Mouse (Mus musculus): ENCODE measurements around the gene Capza1. TPM values are rescaled to one million over a fixed set of nuclear protein-coding genes. Genes with fewer than 3 reads are reported as not detected.
"Not testable (repeated sequence)": the region's sequence is repeated elsewhere in the genome, so short reads cannot be mapped to it uniquely, and the experiment has no call there.

Capza1 gene
- polyA plus RNA-seq (2016; fragmentation: Nextera tagmentation; extraction: Ambion mirVana): 188 and 200 TPM in 2 replicates

GRCm38 (mm10) chr3:104863786-104864650 lies at the start of gene Capza1, which contains the start of gene St7l:
Gene Capza1 (minus strand): TSS chr3:104864505.
Gene St7l (plus strand): TSS chr3:104864005.
- under 1% methylated on average over 43 of the region's 43 CpGs for WGBS

GRCm38 (mm10) chr3:104909195-104909594 lies 44.9 kb upstream of the Capza1 start:
- WGBS: 94% methylated on average over 6 of the region's 6 CpGs
- H3K9me3 ChIP-seq (replicated peaks): no peaks in the 10 kb centered on the region
- no peaks in the 10 kb centered on the region for H3K27me3 ChIP-seq (ENCODE audit: low read depth, poor library complexity, severe bottlenecking)
- no peak for DNase-seq (ENCODE audit: low spot score)
- H3K27ac ChIP-seq: no peak overlapping the region
- no peak overlapping the region for H3K4me3 ChIP-seq
- no peaks in the 10 kb centered on the region for H3K4me1 ChIP-seq
- H3K36me3 ChIP-seq: peaks cover 37% of the 10 kb centered on the region

More at GRCm38 (mm10) chr3:104863786-104864650, at the start of gene Capza1, which contains the start of gene St7l:
- DNase-seq (ENCODE audit: low spot score): peak; percentile 92
- Histone ChIP-seq H3K4me1 (peaks cover 31% of the 10 kb centered on the region), H3K36me3 (peaks cover 26% of the 10 kb centered on the region), H3K4me3 (peak within 1 kb of the TSS; percentile 98), H3K9me3 (replicated peaks) (no peaks in the 10 kb centered on the region), H3K27me3 (ENCODE audit: low read depth, poor library complexity, severe bottlenecking) (no peaks in the 10 kb centered on the region), H3K27ac (peak within 1 kb of the TSS; percentile 97)

GRCm38 (mm10) chr3:104906007-104906406 lies 41.7 kb upstream of the Capza1 start:
- Histone ChIP-seq H3K27ac (no peak overlapping the region), H3K36me3 (peaks cover 40% of the 10 kb centered on the region), H3K4me1 (no peaks in the 10 kb centered on the region), H3K9me3 (replicated peaks) (no peaks in the 10 kb centered on the region), H3K4me3 (no peak overlapping the region), H3K27me3 (ENCODE audit: low read depth, poor library complexity, severe bottlenecking) (no peaks in the 10 kb centered on the region)
- WGBS: 91% methylated on average over 3 of the region's 3 CpGs
- DNase-seq (ENCODE audit: low spot score): no peak

- Histone ChIP-seq H3K4me3 (no peak overlapping the region), H3K4me1 (no peaks in the 10 kb centered on the region), H3K27ac (no peak overlapping the region), H3K27me3 (ENCODE audit: low read depth, poor library complexity, severe bottlenecking) (no peaks in the 10 kb centered on the region), H3K9me3 (replicated peaks) (no peaks in the 10 kb centered on the region), H3K36me3 (peaks cover 40% of the 10 kb centered on the region)
- 94% methylated on average over 4 of the region's 4 CpGs for WGBS
- no peak for DNase-seq (ENCODE audit: low spot score)
These were observed 41.1 kb upstream of the Capza1 start for GRCm38 (mm10) chr3:104905389-104905788.

GRCm38 (mm10) chr3:104901154-104901553 lies 36.8 kb upstream of the Capza1 start:
- H3K9me3 ChIP-seq (replicated peaks): no peaks in the 10 kb centered on the region
- H3K27ac ChIP-seq: no peak overlapping the region
- H3K27me3 ChIP-seq (ENCODE audit: low read depth, poor library complexity, severe bottlenecking): no peaks in the 10 kb centered on the region
- DNase-seq (ENCODE audit: low spot score): no peak
- no peaks in the 10 kb centered on the region for H3K4me1 ChIP-seq
- no peak overlapping the region for H3K4me3 ChIP-seq
- WGBS: 93% methylated on average over 4 of the region's 4 CpGs
- H3K36me3 ChIP-seq: peaks cover 59% of the 10 kb centered on the region

GRCm38 (mm10) chr3:104896141-104896540 lies 31.8 kb upstream of the Capza1 start:
- WGBS: 91% methylated on average over 3 of the region's 3 CpGs

GRCm38 (mm10) chr3:104888585-104888984 lies 24.3 kb upstream of the Capza1 start:
- Histone ChIP-seq H3K9me3 (replicated peaks) (no peaks in the 10 kb centered on the region), H3K27ac (no peak overlapping the region), H3K27me3 (ENCODE audit: low read depth, poor library complexity, severe bottlenecking) (no peaks in the 10 kb centered on the region), H3K4me3 (no peak overlapping the region), H3K36me3 (peaks cover 71% of the 10 kb centered on the region), H3K4me1 (no peaks in the 10 kb centered on the region)
- 85% methylated on average over 3 of the region's 3 CpGs for WGBS
- DNase-seq (ENCODE audit: low spot score): no peak

More at GRCm38 (mm10) chr3:104896141-104896540, 31.8 kb upstream of the Capza1 start:
- H3K27me3 ChIP-seq (ENCODE audit: low read depth, poor library complexity, severe bottlenecking): no peaks in the 10 kb centered on the region
- H3K27ac ChIP-seq: no peak overlapping the region
- H3K4me1 ChIP-seq: no peaks in the 10 kb centered on the region
- H3K9me3 ChIP-seq (replicated peaks): no peaks in the 10 kb centered on the region
- DNase-seq (ENCODE audit: low spot score): no peak
- H3K4me3 ChIP-seq: no peak overlapping the region
- peaks cover 75% of the 10 kb centered on the region for H3K36me3 ChIP-seq

GRCm38 (mm10) chr3:104869611-104870010 lies 5.3 kb upstream of the Capza1 start:
- Histone ChIP-seq H3K27ac (no peak overlapping the region), H3K36me3 (peaks cover 58% of the 10 kb centered on the region), H3K27me3 (ENCODE audit: low read depth, poor library complexity, severe bottlenecking) (no peaks in the 10 kb centered on the region), H3K4me1 (peaks cover 11% of the 10 kb centered on the region), H3K4me3 (no peak overlapping the region), H3K9me3 (replicated peaks) (no peaks in the 10 kb centered on the region)
- no peak for DNase-seq (ENCODE audit: low spot score)

GRCm38 (mm10) chr3:104866674-104867073 lies 2.4 kb upstream of the Capza1 start:
- DNase-seq (ENCODE audit: low spot score); H3K4me3 ChIP-seq; H3K27me3 ChIP-seq (ENCODE audit: low read depth, poor library complexity, severe bottlenecking); H3K9me3 ChIP-seq (replicated peaks); H3K27ac ChIP-seq: not testable (repeated sequence)
- Histone ChIP-seq H3K4me1 (peaks cover 27% of the 10 kb centered on the region), H3K36me3 (peaks cover 34% of the 10 kb centered on the region)

- Histone ChIP-seq H3K27me3 (ENCODE audit: low read depth, poor library complexity, severe bottlenecking) (no peaks in the 10 kb centered on the region), H3K4me1 (peaks cover 31% of the 10 kb centered on the region), H3K36me3 (peaks cover 27% of the 10 kb centered on the region), H3K27ac (peak overlapping the region; percentile 97), H3K4me3 (peak overlapping the region; percentile 98), H3K9me3 (replicated peaks) (no peaks in the 10 kb centered on the region)
- WGBS: 2% methylated on average over 12 of the region's 12 CpGs
- no peak for DNase-seq (ENCODE audit: low spot score)
These were observed 1.1 kb upstream of the Capza1 start for GRCm38 (mm10) chr3:104865341-104865788.

GRCm38 (mm10) chr3:104864651-104865340 lies 491 bp upstream of the Capza1 start:
- under 1% methylated on average over 48 of the region's 48 CpGs for WGBS
- peaks cover 31% of the 10 kb centered on the region for H3K4me1 ChIP-seq
- DNase-seq (ENCODE audit: low spot score): peak; percentile 87

GRCm38 (mm10) chr3:104858560-104858959 lies 5.7 kb downstream of the Capza1 start:
- 100% methylated on average over 1 of the region's 1 CpGs for WGBS
- Histone ChIP-seq H3K27ac (no peak overlapping the region), H3K4me1 (peaks cover 19% of the 10 kb centered on the region), H3K9me3 (replicated peaks) (no peaks in the 10 kb centered on the region), H3K36me3 (peaks cover 55% of the 10 kb centered on the region), H3K4me3 (no peak overlapping the region), H3K27me3 (ENCODE audit: low read depth, poor library complexity, severe bottlenecking) (no peaks in the 10 kb centered on the region)
- no peak for DNase-seq (ENCODE audit: low spot score)

More at GRCm38 (mm10) chr3:104864651-104865340, 491 bp upstream of the Capza1 start:
- Histone ChIP-seq H3K4me3 (peak overlapping the region; percentile 98), H3K27me3 (ENCODE audit: low read depth, poor library complexity, severe bottlenecking) (no peaks in the 10 kb centered on the region), H3K27ac (peak overlapping the region; percentile 97), H3K9me3 (replicated peaks) (no peaks in the 10 kb centered on the region), H3K36me3 (peaks cover 23% of the 10 kb centered on the region)

GRCm38 (mm10) chr3:104856106-104856505 lies 8.2 kb downstream of the Capza1 start:
- Histone ChIP-seq H3K36me3 (peaks cover 51% of the 10 kb centered on the region), H3K4me1 (0 out of 2 replicates have a peak, but pooled peaks cover 1% of the 10 kb centered on the region), H3K9me3 (replicated peaks) (no peaks in the 10 kb centered on the region), H3K4me3 (no peak overlapping the region), H3K27me3 (ENCODE audit: low read depth, poor library complexity, severe bottlenecking) (no peaks in the 10 kb centered on the region), H3K27ac (no peak overlapping the region)
- no peak for DNase-seq (ENCODE audit: low spot score)
- 88% methylated on average over 1 of the region's 1 CpGs for WGBS

All from limb, embryonic 10.5 days (tissue).